Mouse (Mus musculus) adrenal gland, adult 2 months (tissue): ENCODE data around the gene Rnase4. TPM values are rescaled to one million over a fixed set of nuclear protein-coding genes. Genes with fewer than 3 reads are reported as not detected.

Source experiments
- DNase-seq: peaks from one replicate; pipeline ENCODE4 v3.0.0; 2021
- polyA plus RNA-seq: library from polyadenylated mRNA; depleted of rRNA; stranded (reverse); fragments of >200 nt; gene quantifications from 2 replicates; pipeline ENCODE4 v1.2.3, GENCODE M21; 2012
- total RNA-seq, 2 experiments: library from RNA; stranded (reverse); gene quantifications; 2 replicates each; pipeline ENCODE4 v1.2.3; 2021

The Rnase4 gene
- total and polyA plus RNA-seq, 3 experiments: 33.7 to 71.4 (median 45.5) TPM

GRCm38 (mm10) chr14:51088166-51088969, 2.5 kb upstream of the Rnase4 start:
- peak; percentile 92 for DNase-seq

GRCm38 (mm10) chr14:51088970-51089673, 1.8 kb upstream of the Rnase4 start:
- DNase-seq: peak; percentile 97

- DNase-seq: no peak
These were observed 1.2 kb upstream of the Rnase4 start for GRCm38 (mm10) chr14:51089674-51090076.

GRCm38 (mm10) chr14:51090077-51090781, 648 bp upstream of the Rnase4 start:
- DNase-seq: peak; percentile 89

- no peak for DNase-seq
These were observed 1.3 kb downstream of the Rnase4 start for GRCm38 (mm10) chr14:51092073-51092620.

GRCm38 (mm10) chr14:51093496-51093895, 2.6 kb downstream of the Rnase4 start:
- no peak for DNase-seq

GRCm38 (mm10) chr14:51094096-51094875, 3.4 kb downstream of the Rnase4 start:
- DNase-seq: peak; percentile 31

- no peak for DNase-seq
These were observed 4.0 kb downstream of the Rnase4 start for GRCm38 (mm10) chr14:51094921-51095320.

GRCm38 (mm10) chr14:51095736-51096524, 5.1 kb downstream of the Rnase4 start:
- DNase-seq: no peak

- peak; percentile 79 for DNase-seq
These were observed 7.4 kb downstream of the Rnase4 start for GRCm38 (mm10) chr14:51098300-51098699.

- DNase-seq: no peak
These were observed 8.0 kb downstream of the Rnase4 start for GRCm38 (mm10) chr14:51098921-51099320.

- DNase-seq: no peak
These were observed 10.4 kb downstream of the Rnase4 start for GRCm38 (mm10) chr14:51101284-51101683.

- DNase-seq: peak; percentile 58
These were observed 12.3 kb downstream of the Rnase4 start for GRCm38 (mm10) chr14:51103217-51103616.

- DNase-seq: no peak
These were observed 13.5 kb downstream of the Rnase4 start for GRCm38 (mm10) chr14:51104366-51104765.

- no peak for DNase-seq
These were observed 15.6 kb downstream of the Rnase4 start for GRCm38 (mm10) chr14:51106449-51106967.

- no peak for DNase-seq
These were observed 21.1 kb downstream of the Rnase4 start for GRCm38 (mm10) chr14:51111966-51112365.

GRCm38 (mm10) chr14:51113476-51113875, 22.6 kb downstream of the Rnase4 start:
- no peak for DNase-seq

GRCm38 (mm10) chr14:51113916-51114560, 23.2 kb downstream of the Rnase4 start, which contains the start of gene Eddm3b:
Gene Eddm3b (plus strand): TSS chr14:51114426.
- DNase-seq: no peak

- no peak for DNase-seq
These were observed 34.8 kb downstream of the Rnase4 start for GRCm38 (mm10) chr14:51125684-51126083.
